Mouse (Mus musculus) skeletal muscle tissue, adult 2 months (tissue): ENCODE results near the gene Prr3.
"Not testable (repeated sequence)": the region's sequence is repeated elsewhere in the genome, so short reads cannot be mapped to it uniquely, and the experiment has no call there.

Source experiments
- DNase-seq: peaks from one replicate; pipeline ENCODE4 v3.0.0-alpha.2; 2012; ENCODE audit warnings: low read depth, low spot score

The Prr3 gene

GRCm38 (mm10) chr17:35999356-35999755, 19.3 kb upstream of the Prr3 start:
- no peak for DNase-seq

- no peak for DNase-seq
Measured at GRCm38 (mm10) chr17:35998545-35999305, 18.7 kb upstream of the Prr3 start.

- no peak for DNase-seq
Measured at GRCm38 (mm10) chr17:35997713-35998510, 17.9 kb upstream of the Prr3 start.

GRCm38 (mm10) chr17:35996949-35997348, 16.9 kb upstream of the Prr3 start:
- peak; percentile 94 for DNase-seq

GRCm38 (mm10) chr17:35994879-35995240, 14.8 kb upstream of the Prr3 start:
- DNase-seq: no peak

- peak; percentile 88 for DNase-seq
Measured at GRCm38 (mm10) chr17:35994175-35994878, 14.3 kb upstream of the Prr3 start.

- peak; percentile 80 for DNase-seq
Measured at GRCm38 (mm10) chr17:35993675-35994074, 13.6 kb upstream of the Prr3 start.

GRCm38 (mm10) chr17:35991781-35992180, 11.7 kb upstream of the Prr3 start:
- no peak for DNase-seq

GRCm38 (mm10) chr17:35981776-35982175, 1.7 kb upstream of the Prr3 start:
- DNase-seq: no peak

GRCm38 (mm10) chr17:35980363-35980754, 323 bp upstream of the Prr3 start:
- DNase-seq: no peak

- DNase-seq: no peak
Measured at GRCm38 (mm10) chr17:35978811-35979400, 1.1 kb downstream of the Prr3 start.

GRCm38 (mm10) chr17:35972131-35972530, 7.9 kb downstream of the Prr3 start:
- DNase-seq: no peak

GRCm38 (mm10) chr17:35969418-35970389, 10.3 kb downstream of the Prr3 start, which contains the start of gene Abcf1:
Abcf1 (minus strand) TSS chr17:35969761.
- peak; percentile 97 for DNase-seq

GRCm38 (mm10) chr17:35967621-35968020, 12.4 kb downstream of the Prr3 start:
- DNase-seq: no peak

GRCm38 (mm10) chr17:35963279-35963678, 16.8 kb downstream of the Prr3 start:
- no peak for DNase-seq

GRCm38 (mm10) chr17:35958533-35959223, 21.4 kb downstream of the Prr3 start:
- no peak for DNase-seq

GRCm38 (mm10) chr17:35954665-35955064, 25.4 kb downstream of the Prr3 start:
- DNase-seq: no peak

- not testable (repeated sequence) for DNase-seq
Measured at GRCm38 (mm10) chr17:35952559-35952958, 27.5 kb downstream of the Prr3 start.

- DNase-seq: not testable (repeated sequence)
Measured at GRCm38 (mm10) chr17:35950946-35951345, 29.1 kb downstream of the Prr3 start.

- no peak for DNase-seq
Measured at GRCm38 (mm10) chr17:35939941-35940340, 40.1 kb downstream of the Prr3 start.
